Mouse (Mus musculus) cortical plate, adult 2 months (tissue): ENCODE results near the gene Nudt16.

Source experiments
- CTCF ChIP-seq: fragments of 200-500 bp; IDR thresholded peaks from 2 replicates; pipeline ENCODE4 v1.5.1; 2011; ENCODE audit warnings: mild to moderate bottlenecking, control low read depth, low read length; ENCODE audit not compliant: insufficient read depth; ENCODE audit errors: extremely low read depth
- POLR2A ChIP-seq: fragments of 200-500 bp; IDR thresholded peaks from 2 replicates; pipeline ENCODE4 v1.6.1; 2011; ENCODE audit warnings: mild to moderate bottlenecking, low read length, control low read depth; ENCODE audit not compliant: insufficient read depth; ENCODE audit errors: extremely low read depth

- peak; percentile 55; the same call in 1 of the 2 replicates for TF ChIP-seq POLR2A
- TF ChIP-seq CTCF: no peak
Measured at GRCm38 (mm10) chr9:105131253-105132001, at the start of gene Nudt16.
